Mouse (Mus musculus): Measurements from ENCODE around the gene Nrl. TPM values are rescaled to one million over a fixed set of nuclear protein-coding genes. Genes with fewer than 3 reads are reported as not detected.

The Nrl gene
- total and polyA plus RNA-seq, 3 experiments, result 0.13 to 0.86 TPM; not detected in 1

DNA sequence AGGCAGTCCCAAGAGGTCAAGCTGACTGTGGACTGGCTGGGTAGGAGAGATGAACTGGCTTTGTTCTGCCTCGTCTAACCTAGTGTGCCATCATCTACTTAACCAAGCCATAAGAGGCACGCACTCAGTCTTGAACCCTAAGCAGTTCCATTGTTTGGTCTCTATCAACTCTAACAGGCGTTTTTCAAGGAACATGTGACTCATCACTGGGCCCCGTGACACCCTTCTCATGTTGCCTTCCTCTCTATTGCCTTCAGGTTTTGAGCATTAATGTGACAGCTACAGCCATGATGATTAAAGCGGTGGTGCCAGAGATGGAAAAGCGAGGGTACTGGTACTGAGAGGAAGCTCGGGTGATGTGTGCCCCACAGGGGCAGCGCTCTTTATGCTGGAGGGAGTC lies 37.9 kb downstream of the Nrl start (continued):
- TF ChIP-seq CHD2 (IDR thresholded peaks at IDR 0.05; ENCODE audit: low read length) (no peak), E2F4 (IDR thresholded peaks at IDR 0.05; ENCODE audit: insufficient replicate concordance, low read depth, low read length) (no peak), MXI1 (IDR thresholded peaks at IDR 0.05; ENCODE audit: low read depth, low read length) (no peak), UBTF (IDR thresholded peaks at IDR 0.05; ENCODE audit: low read depth, low read length) (no peak)

GRCm38 (mm10) chr14:55484430-55485085 lies 40.2 kb downstream of the Nrl start:
- Histone ChIP-seq H3K4me1 (ENCODE audit: control insufficient read depth in 1 of 2, insufficient read depth in 2 of 2) (peaks cover 14 to 47% of the 10 kb centered on the region in 2 experiments), H3K9me3 (replicated peaks; ENCODE audit: low read length) (no peaks in the 10 kb centered on the region), H3K27ac (ENCODE audit: insufficient read depth, low read depth) (no peak overlapping the region), H3K4me2 (ENCODE audit: insufficient read depth, low read depth, poor library complexity, severe bottlenecking) (no peak overlapping the region), H3K27me3 (replicated peaks) (no peaks in the 10 kb centered on the region), H3K79me2 (replicated peaks; ENCODE audit: control insufficient read depth, extremely low read depth, insufficient read depth, poor library complexity, severe bottlenecking) (0 out of 2 replicates have a peak, but pooled peaks cover 1% of the 10 kb centered on the region), H3K4me3 (replicated peaks in 1 of 3; ENCODE audit: low read depth in 2 of 3, low read length in 2 of 3, poor library complexity in 1 of 3) (no peak overlapping the region), H3K9ac (ENCODE audit: insufficient read depth, low read depth) (no peak overlapping the region), H3K36me3 (replicated peaks in 1 of 2; ENCODE audit: control insufficient read depth in 1 of 2, insufficient read depth in 1 of 2, low read length in 1 of 2) (peaks cover 6 to 71% of the 10 kb centered on the region in 2 experiments)
- in situ Hi-C loops (cut with MboI; ENCODE audit: low pct_ligation_motif_present, low pct_unique_long_range_greater_than_20kb, low sequenced_read_pairs), result no loop called here
- dilution Hi-C loops (cut with MboI; ENCODE audit: extremely low pct_ligation_motif_present, extremely low pct_unique_long_range_greater_than_20kb, low sequenced_read_pairs), result no loop called here
- TF ChIP-seq USF1 (IDR thresholded peaks at IDR 0.05; ENCODE audit: low read depth, low read length) (no peak), GABPA (IDR thresholded peaks at IDR 0.05; ENCODE audit: insufficient replicate concordance, low read depth, low read length) (no peak), NELFE (IDR thresholded peaks at IDR 0.05; ENCODE audit: low read depth, low read length) (no peak), USF2 (conservative IDR thresholded peaks at IDR 0.05; ENCODE audit: low read depth, low read length) (no peak), NRF1 (IDR thresholded peaks at IDR 0.05; ENCODE audit: low read depth, low read length) (no peak), RAD21 (IDR thresholded peaks at IDR 0.05; ENCODE audit: low read depth, low read length) (no peak), MAFK (IDR thresholded peaks at IDR 0.05; ENCODE audit: insufficient replicate concordance, low read length) (no peak), ELF1 (IDR thresholded peaks at IDR 0.05; ENCODE audit: low read depth, low read length) (no peak), ZNF384 (IDR thresholded peaks at IDR 0.05; ENCODE audit: low read depth, low read length) (no peak), SMC3 (IDR thresholded peaks at IDR 0.05; ENCODE audit: low read depth, low read length) (no peak), KAT2A (IDR thresholded peaks at IDR 0.05; ENCODE audit: insufficient replicate concordance, low read length) (no peak), POLR2A (IDR thresholded peaks at IDR 0.05; ENCODE audit: low read depth, low read length) (no peak), RCOR1 (conservative IDR thresholded peaks at IDR 0.05; ENCODE audit: low read depth, low read length) (no peak), HCFC1 (IDR thresholded peaks at IDR 0.05; ENCODE audit: low read depth, low read length) (no peak)
- no peak for DNase-seq (ENCODE audit: extremely low read depth)

DNA sequence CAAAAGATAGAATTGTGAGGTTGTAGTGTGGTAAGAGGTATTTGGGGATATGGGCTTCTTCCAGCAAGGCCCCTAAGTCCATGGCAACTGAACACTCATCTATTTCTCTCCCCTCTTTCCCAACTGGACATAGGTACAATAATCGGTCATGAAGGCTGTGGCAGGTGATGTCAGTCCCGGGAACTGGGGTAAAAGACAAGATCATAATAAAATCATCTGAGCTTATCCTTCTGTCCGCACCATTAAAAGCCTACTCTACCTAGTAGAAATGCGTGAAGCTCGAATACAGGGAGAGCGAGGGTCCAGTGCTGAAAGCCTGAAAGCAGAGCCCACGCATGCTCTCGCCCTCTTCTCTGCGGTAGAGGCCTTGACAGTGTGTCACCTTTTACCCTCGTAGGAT lies 45.2 kb downstream of the Nrl start:
- no peak for TF ChIP-seq TBP (conservative IDR thresholded peaks at IDR 0.05; ENCODE audit: low read depth, low read length)
- no peak for TF ChIP-seq SIN3A (IDR thresholded peaks at IDR 0.05; ENCODE audit: low read length)
- no peak for TF ChIP-seq MAX (IDR thresholded peaks at IDR 0.05; ENCODE audit: low read length)
- TF ChIP-seq MXI1 (IDR thresholded peaks at IDR 0.05; ENCODE audit: low read depth, low read length), result no peak
- no peak for TF ChIP-seq HCFC1 (IDR thresholded peaks at IDR 0.05; ENCODE audit: low read depth, low read length)
- TF ChIP-seq SMC3 (IDR thresholded peaks at IDR 0.05; ENCODE audit: low read depth, low read length), result no peak
- TF ChIP-seq CTCF (conservative IDR thresholded peaks at IDR 0.05 in 1 of 2, IDR thresholded peaks at IDR 0.05 in 1 of 2; ENCODE audit: low read depth in 2 of 2, low read length in 2 of 2), result no peak
- TF ChIP-seq UBTF (IDR thresholded peaks at IDR 0.05; ENCODE audit: low read depth, low read length), result no peak
- no peak for TF ChIP-seq MEF2A (IDR thresholded peaks at IDR 0.05; ENCODE audit: borderline replicate concordance, low read depth, low read length)
- TF ChIP-seq MYC (IDR thresholded peaks at IDR 0.05; ENCODE audit: low read depth, low read length), result no peak
- TF ChIP-seq USF2 (conservative IDR thresholded peaks at IDR 0.05; ENCODE audit: low read depth, low read length), result no peak
- no peak for TF ChIP-seq MAFK (IDR thresholded peaks at IDR 0.05; ENCODE audit: insufficient replicate concordance, low read length)
- no peak for TF ChIP-seq BHLHE40 (IDR thresholded peaks at IDR 0.05; ENCODE audit: low read depth, low read length)
- TF ChIP-seq NRF1 (IDR thresholded peaks at IDR 0.05; ENCODE audit: low read depth, low read length), result no peak
- TF ChIP-seq JUN (IDR thresholded peaks at IDR 0.05; ENCODE audit: insufficient read depth, low read depth, low read length), result no peak
- TF ChIP-seq ZMIZ1 (IDR thresholded peaks at IDR 0.05; ENCODE audit: low read depth, low read length), result no peak
- no peak for TF ChIP-seq USF1 (IDR thresholded peaks at IDR 0.05; ENCODE audit: low read depth, low read length)
- TF ChIP-seq ZNF384 (IDR thresholded peaks at IDR 0.05; ENCODE audit: low read depth, low read length), result no peak
- no peak for TF ChIP-seq KAT2A (IDR thresholded peaks at IDR 0.05; ENCODE audit: insufficient replicate concordance, low read length)
- no peak for DNase-seq (ENCODE audit: extremely low read depth)
- no peaks in the 10 kb centered on the region for H3K27me3 ChIP-seq (replicated peaks)
- no peak overlapping the region for H3K9ac ChIP-seq (ENCODE audit: insufficient read depth, low read depth)
- peaks cover 6 to 27% of the 10 kb centered on the region in 2 experiments for H3K4me1 ChIP-seq (ENCODE audit: control insufficient read depth in 1 of 2, insufficient read depth in 2 of 2)
- in situ Hi-C loops (cut with MboI; ENCODE audit: low pct_ligation_motif_present, low pct_unique_long_range_greater_than_20kb, low sequenced_read_pairs) (no loop called here), dilution Hi-C loops (cut with MboI; ENCODE audit: extremely low pct_ligation_motif_present, extremely low pct_unique_long_range_greater_than_20kb, low sequenced_read_pairs) (no loop called here)
- H3K79me2 ChIP-seq (replicated peaks; ENCODE audit: control insufficient read depth, extremely low read depth, insufficient read depth, poor library complexity, severe bottlenecking), result 0 out of 2 replicates have a peak, but pooled peaks cover 2% of the 10 kb centered on the region
- H3K36me3 ChIP-seq (replicated peaks in 1 of 2; ENCODE audit: control insufficient read depth in 1 of 2, insufficient read depth in 1 of 2, low read length in 1 of 2), result peaks cover 6 to 36% of the 10 kb centered on the region in 2 experiments
- no peaks in the 10 kb centered on the region for H3K9me3 ChIP-seq (replicated peaks; ENCODE audit: low read length)
- peak overlapping the region; percentile 55; the same call in 1 of the 2 replicates for H3K4me2 ChIP-seq (ENCODE audit: insufficient read depth, low read depth, poor library complexity, severe bottlenecking)
- H3K27ac ChIP-seq (ENCODE audit: insufficient read depth, low read depth), result no peak overlapping the region
- no peak overlapping the region for H3K4me3 ChIP-seq (replicated peaks in 1 of 3; ENCODE audit: low read depth in 2 of 3, low read length in 2 of 3, poor library complexity in 1 of 3)
